Mouse (Mus musculus) bone marrow, adult 2 months (tissue): ENCODE results near the gene Cdk15.

Experiments used
- CTCF ChIP-seq: fragments of 200-500 bp; IDR thresholded peaks from 2 replicates; pipeline ENCODE4 v1.5.1; 2011; ENCODE audit warnings: low read length, control low read depth; ENCODE audit not compliant: control insufficient read depth, insufficient read depth
- POLR2A ChIP-seq: fragments of 200-500 bp; IDR thresholded peaks from 2 replicates; pipeline ENCODE4 v1.6.1; 2011; ENCODE audit warnings: low read depth, mild to moderate bottlenecking, control low read depth, low read length, borderline replicate concordance; ENCODE audit not compliant: control insufficient read depth

GRCm38 (mm10) chr1:59340814-59341588 is 84.3 kb downstream of the Cdk15 start:
- TF ChIP-seq CTCF (no peak), POLR2A (no peak)
